Mouse (Mus musculus) spleen, adult 2 months (tissue): ENCODE data around the gene Slc41a2.

Experiments
- CTCF ChIP-seq: fragments of 200-500 bp; IDR thresholded peaks from 2 replicates; pipeline ENCODE4 v1.5.1; 2011; ENCODE audit warnings: mild to moderate bottlenecking, inconsistent platforms; ENCODE audit not compliant: insufficient read depth, insufficient read length, insufficient replicate concordance; ENCODE audit errors: extremely low read depth
- POLR2A ChIP-seq: fragments of 200-500 bp; IDR thresholded peaks from 2 replicates; pipeline ENCODE4 v1.6.1; 2011; ENCODE audit warnings: low read depth, low read length, inconsistent platforms

DNA sequence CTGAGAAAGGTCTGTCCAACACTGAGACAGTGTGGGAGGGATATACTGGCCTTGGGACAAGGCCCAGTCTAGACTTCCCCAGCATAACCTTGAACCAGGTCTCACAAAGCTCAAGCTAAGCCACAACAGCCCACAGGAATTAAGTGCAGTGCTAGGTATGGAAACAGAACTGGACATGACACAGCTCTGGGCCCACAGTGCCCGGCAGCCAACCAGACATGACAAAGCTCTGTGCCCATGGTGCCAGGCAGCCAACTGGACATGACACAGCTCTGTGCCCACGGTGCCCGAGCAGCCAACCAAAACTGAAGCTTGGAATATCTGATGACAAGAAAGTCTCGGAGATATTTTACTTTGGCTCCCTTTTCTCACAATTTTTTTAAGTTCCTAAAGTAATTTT, 52.8 kb downstream of the Slc41a2 start:
- TF ChIP-seq POLR2A (no peak), CTCF (no peak)
